Mouse (Mus musculus) Patski (cell line): Measurements from ENCODE around the gene 4933415A04Rik. TPM values are rescaled to one million over a fixed set of nuclear protein-coding genes. Genes with fewer than 3 reads are reported as not detected.
A peak's percentile ranks its signal among the peaks of the same experiment; 100 is the strongest.

Source experiments
- ATAC-seq: fragments of 100-300 bp; one replicate; pipeline ENCODE4 v1.8.0; 2021
- CTCF ChIA-PET: fragments of 350-600 bp; sonication (Branson Sonifier 250); formaldehyde crosslinking; loops from one replicate; lab custom pipeline; 2022; ENCODE audit warnings: inconsistent platforms; lab: Charles Lee
- POLR2A ChIA-PET: fragments of 350-600 bp; sonication (Branson Sonifier 250); formaldehyde crosslinking; loops from one replicate; lab custom pipeline; 2022; ENCODE audit warnings: antibody characterized with exemption, inconsistent platforms; lab: Charles Lee
- DNase-seq: peaks from one replicate; pipeline ENCODE4 v3.0.0-alpha.2; 2011; ENCODE audit warnings: low read depth, low spot score
- H3K27me3 ChIP-seq: fragments of 371-371 bp; one replicate; pipeline ENCODE4 v1.5.1; 2021
- CTCF ChIP-seq: fragments of 100-300 bp; IDR thresholded peaks from one replicate; pipeline ENCODE4 v1.5.1; 2021
- in situ Hi-C: fragments of 300-500 bp; cut with MboI; formaldehyde crosslinking; loops from 3 replicates; pipeline ENCODE4 v1.11.1; 2018; ENCODE audit warnings: low pct_unique_long_range_greater_than_20kb, mixed read lengths
- polyA plus RNA-seq: library from polyadenylated mRNA; unstranded; gene quantifications from one replicate; pipeline ENCODE4 v1.2.3, GENCODE M21; 2021

The 4933415A04Rik gene
- polyA plus RNA-seq, 1 experiment from 2014 or later, result 1.8 TPM

DNA sequence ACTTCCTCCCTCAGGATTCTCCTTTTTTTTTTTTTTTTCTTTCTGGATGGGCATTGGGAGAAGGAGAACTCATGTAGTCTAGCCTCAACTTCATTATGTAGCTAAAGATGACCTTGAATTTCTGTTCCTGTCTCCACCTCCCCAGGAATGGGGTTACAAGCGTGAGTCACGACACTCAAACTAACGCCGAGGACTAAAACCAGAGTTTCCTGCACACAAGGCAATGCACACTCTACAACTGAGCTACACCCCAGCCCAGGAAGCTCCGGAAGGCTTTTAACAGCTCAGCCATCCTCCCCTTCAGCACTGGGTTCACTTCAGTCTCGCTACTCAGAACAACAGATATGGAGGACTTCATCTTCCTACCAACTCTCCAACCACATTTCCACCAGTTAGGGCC is 18.1 kb downstream of the 4933415A04Rik start:
- TF ChIP-seq CTCF, result no peak
- ATAC-seq (no peak), DNase-seq (no peak)
- no peaks in the 10 kb centered on the region for H3K27me3 ChIP-seq
- CTCF ChIA-PET, result interaction anchor here (1.3 to 1.5 kb wide), 2 partner anchors 111 kb away, joined by 3 read pairs; no protein-coding TSS in a partner anchor
- POLR2A ChIA-PET, result no interaction called here
- in situ Hi-C loops, result no loop called here

GRCm38 (mm10) chr11:43605859-43606258 is 19.0 kb downstream of the 4933415A04Rik start:
- no peak for TF ChIP-seq CTCF
- no peaks in the 10 kb centered on the region for H3K27me3 ChIP-seq
- ATAC-seq (peak; percentile 13), DNase-seq (no peak)
- ChIA-PET POLR2A (interaction anchor here (0.6 kb wide), 1 partner anchor 755 kb away, joined by 6 read pairs; no protein-coding TSS in a partner anchor), CTCF (interaction anchor here (1.5 kb wide), 1 partner anchor 112 kb away, joined by 3 read pairs; no protein-coding TSS in a partner anchor)
- in situ Hi-C loops, result no loop called here

DNA sequence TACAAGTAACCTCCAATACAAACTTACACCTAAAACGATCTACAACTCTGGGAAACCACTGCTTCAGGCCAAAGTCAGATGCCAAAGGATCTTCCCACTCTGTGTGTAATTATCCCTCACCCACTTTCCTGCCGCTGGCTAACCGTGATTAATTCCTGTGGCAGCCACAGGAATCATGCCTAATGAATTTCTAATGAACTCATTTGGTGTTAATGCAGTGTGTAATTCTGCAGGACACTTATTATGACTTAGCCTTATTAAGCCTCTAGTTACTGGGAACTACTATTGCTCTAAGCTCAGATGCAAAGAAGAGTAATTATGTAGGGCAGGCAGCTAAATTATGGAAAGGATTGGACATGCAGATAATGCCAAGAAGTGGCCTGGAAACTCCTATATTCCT is 21.6 kb downstream of the 4933415A04Rik start:
- POLR2A ChIA-PET, result interaction anchor here (0.6 kb wide), 2 partner anchors 40 to 119 kb away, joined by 3 to 4 read pairs; no protein-coding TSS in a partner anchor
- no peaks in the 10 kb centered on the region for H3K27me3 ChIP-seq
- peak; percentile 46 for DNase-seq
- in situ Hi-C loops, result no loop called here
- ATAC-seq, result no peak
- CTCF ChIA-PET, result interaction anchor here (0.9 to 2.2 kb wide), 3 partner anchors 36 to 115 kb away, joined by 3 to 6 read pairs (median 3); no protein-coding TSS in a partner anchor
- TF ChIP-seq CTCF, result no peak

DNA sequence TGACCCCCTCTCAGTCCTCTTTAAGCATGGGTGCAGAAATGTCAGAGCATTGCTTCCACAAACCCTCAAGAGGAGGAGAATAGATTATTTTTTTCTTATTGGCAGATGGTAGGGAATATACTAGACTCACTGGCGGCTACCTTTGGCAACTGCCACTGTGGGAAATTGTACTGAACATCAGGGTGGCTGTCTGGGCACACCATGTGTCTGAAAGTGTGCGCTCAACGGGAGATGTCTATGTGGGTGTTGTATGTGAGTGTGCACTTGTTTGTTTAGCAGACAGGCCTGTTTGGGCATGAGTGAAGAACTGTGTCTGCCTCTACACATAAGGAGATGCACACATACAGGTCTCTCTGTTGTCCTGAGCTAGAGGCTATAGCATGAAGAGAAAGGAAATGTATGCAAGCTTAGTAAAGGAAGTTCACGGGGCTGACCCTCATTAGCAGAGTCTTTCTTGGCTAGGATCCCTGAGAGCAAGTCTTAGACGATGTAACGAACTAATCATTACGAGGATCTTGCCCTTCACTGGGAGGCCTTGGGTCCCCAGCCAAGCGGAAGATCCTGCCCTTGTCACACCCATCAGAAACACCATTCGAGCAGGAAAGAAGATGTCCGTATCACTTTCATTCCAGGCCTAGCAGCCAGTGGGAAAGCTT is 23.3 kb downstream of the 4933415A04Rik start:
- in situ Hi-C loops, result loop anchor here (5.0 kb wide), 1 partner anchor 118 kb away; no protein-coding TSS in a partner anchor
- no peak for ATAC-seq
- no peak for TF ChIP-seq CTCF
- DNase-seq, result no peak
- ChIA-PET POLR2A (interaction anchor here (0.7 kb wide), 1 partner anchor 72 kb away, joined by 3 read pairs; the partner anchor contains the start of gene Pwwp2a), CTCF (interaction anchor here (1.5 kb wide), 1 partner anchor 62 kb away, joined by 3 read pairs; no protein-coding TSS in a partner anchor)
- H3K27me3 ChIP-seq, result no peaks in the 10 kb centered on the region

GRCm38 (mm10) chr11:43610662-43611033 is 23.8 kb downstream of the 4933415A04Rik start:
- TF ChIP-seq CTCF, result no peak
- in situ Hi-C loops, result loop anchor here (5.0 kb wide), 1 partner anchor 118 kb away; no protein-coding TSS in a partner anchor

GRCm38 (mm10) chr11:43612834-43613488 is 26.1 kb downstream of the 4933415A04Rik start:
- in situ Hi-C loops, result loop anchor here (5.0 kb wide), 1 partner anchor 121 kb away; no protein-coding TSS in a partner anchor
- DNase-seq, result peak; percentile 39
- H3K27me3 ChIP-seq, result no peaks in the 10 kb centered on the region
- ChIA-PET POLR2A (no interaction called here), CTCF (interaction anchor here (1.2 kb wide), 1 partner anchor 117 kb away, joined by 4 read pairs; no protein-coding TSS in a partner anchor)
- peak; percentile 80 for TF ChIP-seq CTCF
- ATAC-seq, result peak; percentile 79

More at GRCm38 (mm10) chr11:43610662-43611033, 23.8 kb downstream of the 4933415A04Rik start:
- DNase-seq (no peak), ATAC-seq (no peak)
- ChIA-PET CTCF (interaction anchor here (1.5 kb wide), 1 partner anchor 62 kb away, joined by 3 read pairs; no protein-coding TSS in a partner anchor), POLR2A (interaction anchor here (0.7 kb wide), 1 partner anchor 72 kb away, joined by 3 read pairs; the partner anchor contains the start of gene Pwwp2a)
- H3K27me3 ChIP-seq, result no peaks in the 10 kb centered on the region

DNA sequence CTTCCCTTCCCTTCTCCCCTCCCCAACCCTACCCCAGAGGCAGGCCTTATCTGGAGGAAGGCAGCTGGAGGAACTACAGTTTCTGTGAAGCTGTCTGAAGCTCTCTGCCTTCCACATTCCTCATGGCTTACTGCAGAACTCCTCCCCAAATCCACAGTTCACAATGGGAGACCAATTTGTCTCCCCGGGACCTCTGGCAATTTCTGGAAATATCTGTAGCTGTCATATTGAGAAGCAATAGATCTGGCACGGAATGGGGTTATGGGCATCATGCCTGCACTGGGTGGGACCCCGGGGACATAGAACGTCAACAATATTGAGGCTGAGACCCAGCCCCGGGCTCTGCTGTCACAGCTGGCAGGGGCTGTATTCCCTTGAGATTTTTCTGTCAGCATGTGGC is 31.1 kb downstream of the 4933415A04Rik start:
- POLR2A ChIA-PET, result interaction anchor here (0.9 kb wide), 1 partner anchor 64 kb away, joined by 3 read pairs; the partner anchor contains the start of gene Pwwp2a
- ATAC-seq (no peak), DNase-seq (no peak)
- TF ChIP-seq CTCF, result no peak
- CTCF ChIA-PET, result interaction anchor here (0.9 kb wide), 1 partner anchor 19 kb away, joined by 3 read pairs; no protein-coding TSS in a partner anchor
- H3K27me3 ChIP-seq, result no peaks in the 10 kb centered on the region
- in situ Hi-C loops, result no loop called here

DNA sequence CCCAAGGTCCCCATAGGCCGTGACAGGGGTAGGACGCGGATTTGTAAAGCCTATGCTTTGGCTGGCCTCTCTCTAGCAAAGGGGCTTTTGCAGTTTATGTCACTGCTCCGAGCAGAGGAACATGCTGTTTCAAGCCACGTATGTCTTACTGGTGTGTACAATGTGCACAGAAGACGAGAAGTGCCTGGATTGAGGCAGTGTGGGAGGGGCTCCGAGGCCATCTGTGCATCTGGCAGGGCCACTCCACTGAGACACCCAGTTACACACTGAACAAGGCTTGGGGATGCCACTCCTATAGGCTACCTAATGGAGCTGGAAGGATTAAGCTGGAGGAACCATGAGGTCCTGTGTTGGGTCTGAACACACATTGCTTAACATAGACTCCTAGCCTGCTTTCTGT is 31.6 kb downstream of the 4933415A04Rik start:
- no peaks in the 10 kb centered on the region for H3K27me3 ChIP-seq
- in situ Hi-C loops, result no loop called here
- DNase-seq, result no peak
- ChIA-PET POLR2A (no interaction called here), CTCF (interaction anchor here (1.1 kb wide), 1 partner anchor 67 kb away, joined by 3 read pairs; no protein-coding TSS in a partner anchor)
- no peak for TF ChIP-seq CTCF
- ATAC-seq, result no peak

DNA sequence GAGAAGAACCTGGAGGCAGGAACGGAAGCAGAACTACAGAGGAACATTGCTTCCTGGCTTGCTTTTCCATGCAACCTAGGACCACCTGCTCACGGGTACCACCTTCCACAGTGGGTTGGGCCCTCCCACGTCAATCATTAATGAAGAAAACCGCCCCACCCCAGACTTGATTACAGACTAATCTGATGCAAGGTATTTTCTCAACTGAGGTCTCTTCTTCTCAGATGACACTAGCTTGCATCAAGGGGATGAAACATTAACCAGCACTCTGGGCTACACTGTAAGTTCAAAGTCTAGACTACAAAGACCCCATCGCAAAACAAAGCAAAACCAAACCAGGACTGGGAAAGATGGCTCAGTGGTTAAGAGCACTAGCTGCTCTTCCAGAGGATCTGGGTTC is 34.9 kb downstream of the 4933415A04Rik start:
- POLR2A ChIA-PET, result no interaction called here
- DNase-seq, result no peak
- no peak for TF ChIP-seq CTCF
- CTCF ChIA-PET, result no interaction called here
- H3K27me3 ChIP-seq, result no peaks in the 10 kb centered on the region
- ATAC-seq, result no peak
- in situ Hi-C loops, result no loop called here

DNA sequence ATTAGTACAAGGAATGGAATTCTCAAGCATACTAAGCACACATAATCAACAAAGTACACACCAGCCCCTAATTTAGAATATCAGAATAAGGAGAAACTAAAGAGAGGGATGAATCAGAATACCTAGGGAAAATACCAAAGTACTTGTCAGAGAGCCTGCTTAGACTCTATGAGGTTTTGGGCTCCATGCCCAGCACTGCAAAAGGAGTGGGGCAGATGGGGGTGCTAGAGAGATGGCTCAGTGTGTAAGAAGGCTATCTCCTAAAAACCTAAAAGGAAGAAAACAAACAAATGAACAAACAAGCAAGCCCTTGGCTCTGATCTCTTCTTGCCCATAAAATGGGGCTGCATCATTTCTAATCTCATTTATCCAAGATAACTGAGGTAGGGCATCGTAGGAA is 37.5 kb downstream of the 4933415A04Rik start:
- H3K27me3 ChIP-seq, result no peaks in the 10 kb centered on the region
- in situ Hi-C loops, result no loop called here
- ChIA-PET POLR2A (no interaction called here), CTCF (no interaction called here)
- no peak for DNase-seq
- no peak for TF ChIP-seq CTCF
- no peak for ATAC-seq
